Mouse (Mus musculus) leukemia stem cell, adult 10-12 weeks (primary cell): ENCODE data around the gene Gm14698. TPM values are rescaled to one million over a fixed set of nuclear protein-coding genes. Genes with fewer than 3 reads are reported as not detected.

Source experiments
- polyA plus RNA-seq: library from polyadenylated mRNA; stranded (reverse); fragments of >175 nt; gene quantifications from 2 replicates; pipeline ENCODE4 v1.2.3, GENCODE M21; 2012; ENCODE audit warnings: low replicate concordance

Gm14698 gene
- 0.49 TPM in 1 of 2 replicates, not detected in the other for polyA plus RNA-seq

GRCm38 (mm10) chrX:68821059-68821458 lies at the start of gene Gm14698:
Gene Gm14698 (plus strand): TSS chrX:68821093.

Other genes with a start within 250 kb of the Gm14698 start
- gene Fmr1, start 142.6 kb upstream of the Gm14698 start, polyA plus RNA-seq = 16.6 and 30.9 TPM in 2 replicates
- not detected in 2 replicates for gene Fmr1nb, start 59.3 kb upstream of the Gm14698 start, polyA plus RNA-seq
- not detected in 2 replicates for gene Gm6812, start 72.0 kb downstream of the Gm14698 start, polyA plus RNA-seq